Mouse (Mus musculus) liver, adult 2 months (tissue): ENCODE results near the gene Pts.

Experiments
- CTCF ChIP-seq: fragments of 200-500 bp; IDR thresholded peaks from 2 replicates; pipeline ENCODE4 v1.5.1; 2011; ENCODE audit warnings: low read depth, low read length, control low read depth
- POLR2A ChIP-seq: fragments of 200-500 bp; IDR thresholded peaks from 2 replicates; pipeline ENCODE4 v1.6.1; 2011; ENCODE audit warnings: low read length, control low read depth; ENCODE audit not compliant: insufficient read depth; ENCODE audit errors: extremely low read depth

- TF ChIP-seq POLR2A (no peak), CTCF (no peak)
Measured at GRCm38 (mm10) chr9:50496546-50496945, 32.0 kb downstream of the Pts start.
